Mouse (Mus musculus) ES-Bruce4 (cell line): ENCODE results near the gene Fpgs.

ENCODE experiments used
- CTCF ChIP-seq: IDR thresholded peaks from one replicate; pipeline ENCODE4 v1.8.1; 2011; ENCODE audit warnings: low read depth, low read length
- EP300 ChIP-seq: IDR thresholded peaks from 2 replicates; pipeline ENCODE4 v1.6.1; 2011; ENCODE audit warnings: low read depth, low read length; ENCODE audit not compliant: insufficient read depth
- POLR2A ChIP-seq: IDR thresholded peaks from one replicate; pipeline ENCODE4 v1.8.1; 2011; ENCODE audit warnings: low read length; ENCODE audit not compliant: insufficient read depth

GRCm38 (mm10) chr2:32639632-32640031 is 64.3 kb downstream of the Fpgs start:
- no peak for TF ChIP-seq CTCF
- no peak for TF ChIP-seq EP300
- no peak for TF ChIP-seq POLR2A
